Mouse (Mus musculus) hematopoietic stem cell, adult 5-6 weeks (primary cell): Measurements from ENCODE around the gene Col9a3. TPM values are rescaled to one million over a fixed set of nuclear protein-coding genes. Genes with fewer than 3 reads are reported as not detected.

Experiments
- ATAC-seq, 2 experiments: fragments of 125-278 bp in 1 of 2; replicated peaks in 1 of 2; 2 replicates each; pipeline ENCODE4 v1.8.0; 2016 to 2017; ENCODE audit warnings: inconsistent platforms in 2 of 2, mild to moderate bottlenecking in 2 of 2, moderate number of reproducible peaks in 2 of 2, low read depth in 1 of 2, moderate TSS enrichment in 1 of 2; ENCODE audit not compliant: low FRiP score in 2 of 2, poor library complexity in 2 of 2, severe bottlenecking in 2 of 2, insufficient read depth in 1 of 2, low TSS enrichment in 1 of 2
- total RNA-seq: library from RNA; stranded (forward); fragments of 172-1452, 232-1000 nt; gene quantifications from 2 replicates; pipeline ENCODE4 v1.2.3, GENCODE M21; 2017

Col9a3 gene
- total RNA-seq, 1 experiment from 2014 or later, result 2.0 TPM

- no peak for ATAC-seq
Measured at GRCm38 (mm10) chr2:180598157-180598705, 641 bp downstream of the Col9a3 start.

- no peak for ATAC-seq
Measured at GRCm38 (mm10) chr2:180600569-180601021, 3.0 kb downstream of the Col9a3 start.

- ATAC-seq, result no peak
Measured at GRCm38 (mm10) chr2:180604781-180605180, 7.2 kb downstream of the Col9a3 start.

GRCm38 (mm10) chr2:180610283-180610682, 12.7 kb downstream of the Col9a3 start:
- no peak for ATAC-seq

GRCm38 (mm10) chr2:180611882-180612281, 14.3 kb downstream of the Col9a3 start:
- no peak for ATAC-seq

DNA sequence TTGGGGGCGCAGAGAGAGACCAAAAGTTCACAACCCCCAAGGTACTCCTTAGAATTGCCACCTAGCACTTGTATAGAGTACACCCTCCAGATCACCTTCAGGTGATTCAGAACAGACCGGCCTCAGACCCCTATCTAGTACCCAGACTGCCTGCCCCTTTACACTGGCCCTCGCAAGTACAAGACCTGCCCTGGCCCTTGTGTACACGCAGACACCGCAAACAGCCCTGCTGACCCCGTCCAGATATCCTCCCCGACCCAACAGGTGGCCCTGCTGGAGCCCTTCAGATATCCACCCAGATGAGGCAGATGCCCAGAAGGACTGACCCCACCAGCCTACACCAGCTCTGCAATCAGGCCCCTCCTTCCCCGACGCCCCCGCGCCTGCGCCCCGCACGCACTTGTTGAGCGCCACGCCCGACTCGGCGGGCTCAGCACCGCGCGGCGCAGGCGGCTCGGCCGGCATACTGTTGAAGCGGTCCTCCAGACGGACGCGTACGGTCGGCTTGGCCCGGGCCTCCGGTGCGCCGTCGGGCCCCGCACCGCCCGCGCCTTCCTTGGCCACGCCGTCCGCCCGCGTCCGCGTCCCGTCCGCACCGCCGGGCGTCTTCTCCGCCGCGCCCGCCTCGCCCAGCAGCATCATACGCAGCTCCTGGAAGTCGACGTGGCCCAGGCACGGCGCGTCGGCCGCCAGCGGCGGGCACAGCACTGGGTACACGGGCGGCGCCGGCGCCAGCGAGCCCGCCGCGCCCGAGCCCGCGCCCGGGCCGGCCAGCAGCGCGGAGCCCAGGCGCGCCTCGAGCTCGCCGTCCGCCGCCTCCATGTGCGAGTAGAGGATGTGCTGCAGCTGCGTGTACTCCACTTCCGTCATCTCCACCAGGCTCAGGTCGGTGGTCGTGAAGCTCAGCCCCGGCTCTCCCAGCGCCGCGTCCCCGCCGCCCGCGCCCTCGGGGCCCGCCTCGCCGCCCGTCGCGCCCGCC, 44.3 kb downstream of the Col9a3 start:
- no peak for ATAC-seq

DNA sequence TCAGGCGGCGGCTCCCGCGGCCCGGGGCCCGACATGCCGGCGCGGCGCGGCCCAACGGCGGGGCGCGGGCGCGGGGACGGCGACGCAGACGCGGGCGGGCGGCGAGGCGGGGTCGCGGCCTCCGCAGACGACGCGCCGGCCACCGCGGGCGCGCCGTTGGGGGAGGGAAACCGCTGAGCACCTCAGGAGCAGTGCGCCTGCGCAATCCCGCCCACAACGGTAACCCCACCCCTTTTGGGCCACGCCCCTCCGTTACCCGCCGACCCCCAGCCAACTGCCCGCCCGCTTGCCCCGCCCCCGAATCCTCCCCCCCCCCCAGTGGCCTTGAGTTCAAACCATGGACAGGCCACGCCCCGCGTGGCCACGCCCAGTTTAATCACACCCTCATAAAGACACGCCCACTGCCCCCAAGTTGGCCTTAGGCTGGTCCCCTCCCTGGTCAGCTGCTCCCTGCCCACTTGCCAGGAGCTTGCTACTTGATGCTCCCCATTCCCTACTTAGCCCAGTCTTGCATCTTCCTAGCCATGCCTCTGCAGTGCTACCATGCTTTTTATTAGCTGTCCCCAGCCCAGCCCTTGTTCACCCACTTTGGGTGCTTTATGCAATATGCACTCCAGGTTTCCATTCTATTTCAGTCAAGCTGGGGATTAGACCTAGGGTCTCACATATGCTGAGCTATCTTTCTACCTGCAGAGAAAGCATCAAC, 45.1 kb downstream of the Col9a3 start, which contains the start of gene Tcfl5:
TSS of gene Tcfl5 (minus strand) at position 154 of the 706 bp plus-strand sequence.
- ATAC-seq, result no peak

DNA sequence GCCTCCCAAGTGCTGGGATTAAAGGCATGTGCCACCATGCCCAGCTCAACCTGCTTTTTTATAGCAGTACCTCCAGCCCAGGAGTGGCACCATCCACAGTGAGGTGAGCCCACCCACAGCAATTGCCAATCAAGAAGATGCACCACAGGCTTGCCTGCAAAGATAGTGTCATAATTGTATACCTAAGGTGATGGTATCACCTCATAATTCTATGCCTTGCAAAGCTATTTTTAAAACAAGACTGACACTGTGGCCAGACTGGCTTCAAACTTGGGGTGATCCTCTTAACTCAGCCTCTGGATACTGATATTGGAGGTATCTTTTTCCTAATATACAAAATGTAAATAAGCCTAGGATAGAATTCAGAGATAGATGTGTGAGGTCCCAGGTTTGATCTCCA, 46.0 kb downstream of the Col9a3 start:
- ATAC-seq, result no peak

DNA sequence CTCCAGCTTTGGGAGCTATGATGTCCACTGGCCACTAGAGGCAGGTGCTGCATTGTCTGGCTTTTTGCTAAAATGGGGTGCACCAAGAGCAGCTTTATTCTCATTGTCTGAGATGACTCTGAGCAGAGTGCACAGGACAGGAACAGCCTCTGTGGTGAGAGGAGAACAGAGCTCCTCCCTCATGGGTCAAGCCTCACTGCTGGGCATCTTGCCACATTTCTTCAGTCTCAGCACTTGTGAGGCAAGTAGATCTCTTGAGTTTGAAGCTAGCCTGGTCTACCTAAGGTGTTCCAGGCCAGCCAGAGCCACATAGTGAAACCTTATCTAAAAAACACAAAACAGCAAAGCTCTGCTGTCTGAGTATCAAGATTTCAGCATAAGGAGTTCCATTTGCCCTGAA, 49.3 kb downstream of the Col9a3 start:
- no peak for ATAC-seq

GRCm38 (mm10) chr2:180654666-180655065, 57.1 kb downstream of the Col9a3 start:
- no peak for ATAC-seq

GRCm38 (mm10) chr2:180655150-180655549, 57.6 kb downstream of the Col9a3 start:
- ATAC-seq, result no peak

GRCm38 (mm10) chr2:180657394-180658013, 59.9 kb downstream of the Col9a3 start:
- peak; percentile 78 to 81 for ATAC-seq

DNA sequence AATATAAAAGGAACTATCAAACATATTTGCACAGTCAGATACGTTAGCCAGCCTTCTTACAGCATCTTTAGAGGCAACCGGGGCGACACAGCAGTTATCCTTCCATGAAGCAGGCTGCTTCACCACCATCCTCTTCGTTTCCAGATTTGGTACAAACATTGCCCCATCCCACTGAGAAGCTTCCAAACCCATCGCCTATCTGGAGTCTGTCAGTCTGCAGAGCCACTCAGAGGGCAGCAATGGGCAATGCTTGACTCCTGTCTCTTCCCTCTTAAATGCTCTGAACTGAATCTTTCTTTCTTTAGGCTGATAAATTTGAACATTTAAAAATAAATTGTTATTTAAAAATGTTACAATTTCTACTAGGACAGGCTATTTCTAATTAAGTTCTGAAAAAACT, 60.8 kb downstream of the Col9a3 start:
- ATAC-seq, result no peak

GRCm38 (mm10) chr2:180659353-180660150, 62.0 kb downstream of the Col9a3 start:
- no peak for ATAC-seq

DNA sequence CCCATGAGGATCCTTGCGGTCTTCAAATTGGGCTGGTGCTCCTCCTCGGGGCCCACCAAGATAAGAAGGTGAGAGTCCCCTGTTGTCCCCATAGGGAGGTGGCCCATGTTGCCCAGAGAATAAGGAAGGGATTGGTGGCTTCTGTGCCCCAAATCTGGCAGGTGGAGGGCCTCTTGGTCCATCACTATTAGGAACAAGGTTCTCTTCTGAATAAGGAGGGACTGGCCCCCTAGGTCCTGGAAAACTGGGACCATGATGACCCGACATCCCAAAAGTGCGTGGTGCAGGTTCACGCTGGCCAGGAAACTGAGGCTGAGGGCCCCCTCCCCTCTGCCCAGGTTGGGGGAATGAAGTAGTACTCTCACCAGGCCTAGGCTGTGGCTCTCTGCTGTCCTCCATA, 62.9 kb downstream of the Col9a3 start:
- no peak for ATAC-seq

DNA sequence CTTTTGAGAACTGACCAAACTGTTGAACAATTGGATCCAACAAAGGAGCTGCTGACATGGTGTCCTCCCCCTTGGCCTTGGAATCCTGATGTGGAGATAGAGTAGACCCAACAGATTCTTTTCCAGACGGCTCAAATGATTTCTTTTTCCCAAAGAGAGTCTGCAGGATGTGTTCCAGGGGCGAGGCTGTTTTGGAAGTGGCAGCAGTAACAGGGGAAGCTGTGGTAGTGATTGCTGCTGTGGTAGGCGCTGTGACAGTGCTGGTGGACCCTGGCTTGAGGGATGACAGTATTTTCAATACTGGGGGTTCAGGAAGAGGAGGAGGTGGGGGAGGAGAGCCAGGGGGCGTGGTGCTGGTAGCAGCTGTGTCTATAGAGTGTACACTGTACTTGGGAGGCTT, 64.4 kb downstream of the Col9a3 start:
- no peak for ATAC-seq
